Mouse (Mus musculus): ENCODE data around the gene Gbx1.

Gbx1 gene

GRCm38 (mm10) chr5:24525360-24526189 is 1.4 kb downstream of the Gbx1 start:
- DNase-seq (ENCODE audit: low spot score), result no peak

- DNase-seq (ENCODE audit: low spot score), result no peak
These were observed 2.5 kb downstream of the Gbx1 start for GRCm38 (mm10) chr5:24524522-24524921.

- DNase-seq (ENCODE audit: low spot score), result no peak
These were observed 3.2 kb downstream of the Gbx1 start for GRCm38 (mm10) chr5:24523806-24524205.

GRCm38 (mm10) chr5:24521366-24521765 is 5.6 kb downstream of the Gbx1 start:
- no peak for DNase-seq (ENCODE audit: low spot score)

GRCm38 (mm10) chr5:24512271-24512670 is 14.7 kb downstream of the Gbx1 start:
- DNase-seq (ENCODE audit: low spot score), result peak; percentile 31

- DNase-seq (ENCODE audit: low spot score), result peak; percentile 26
These were observed 16.4 kb downstream of the Gbx1 start for GRCm38 (mm10) chr5:24510635-24511034.

- DNase-seq (ENCODE audit: low spot score), result no peak
These were observed 18.6 kb downstream of the Gbx1 start for GRCm38 (mm10) chr5:24508406-24508805.

GRCm38 (mm10) chr5:24505513-24505912 is 21.5 kb downstream of the Gbx1 start:
- DNase-seq (ENCODE audit: low spot score), result no peak

GRCm38 (mm10) chr5:24502786-24503185 is 24.2 kb downstream of the Gbx1 start:
- no peak for DNase-seq (ENCODE audit: low spot score)

- DNase-seq (ENCODE audit: low spot score), result no peak
These were observed 26.2 kb downstream of the Gbx1 start for GRCm38 (mm10) chr5:24500851-24501250.

GRCm38 (mm10) chr5:24499113-24499512 is 27.9 kb downstream of the Gbx1 start:
- no peak for DNase-seq (ENCODE audit: low spot score)

GRCm38 (mm10) chr5:24497526-24497925 is 29.5 kb downstream of the Gbx1 start:
- no peak for DNase-seq (ENCODE audit: low spot score)

- DNase-seq (ENCODE audit: low spot score), result no peak
These were observed 30.2 kb downstream of the Gbx1 start for GRCm38 (mm10) chr5:24496756-24497155.

- DNase-seq (ENCODE audit: low spot score), result no peak
These were observed 32.0 kb downstream of the Gbx1 start for GRCm38 (mm10) chr5:24495019-24495418.

GRCm38 (mm10) chr5:24492546-24493285 is 34.3 kb downstream of the Gbx1 start:
- DNase-seq (ENCODE audit: low spot score), result no peak

GRCm38 (mm10) chr5:24490413-24490920 is 36.5 kb downstream of the Gbx1 start:
- DNase-seq (ENCODE audit: low spot score), result no peak

GRCm38 (mm10) chr5:24486738-24487137 is 40.3 kb downstream of the Gbx1 start:
- no peak for DNase-seq (ENCODE audit: low spot score)

GRCm38 (mm10) chr5:24486097-24486496 is 40.9 kb downstream of the Gbx1 start:
- DNase-seq (ENCODE audit: low spot score), result peak; percentile 93

- DNase-seq (ENCODE audit: low spot score), result peak; percentile 43
These were observed 42.0 kb downstream of the Gbx1 start for GRCm38 (mm10) chr5:24484963-24485362.

GRCm38 (mm10) chr5:24483326-24483725 is 43.7 kb downstream of the Gbx1 start:
- DNase-seq (ENCODE audit: low spot score), result peak; percentile 90

GRCm38 (mm10) chr5:24482247-24483079 is 44.5 kb downstream of the Gbx1 start:
- DNase-seq (ENCODE audit: low spot score), result peak; percentile 31

- DNase-seq (ENCODE audit: low spot score), result peak; percentile 89
These were observed 45.4 kb downstream of the Gbx1 start for GRCm38 (mm10) chr5:24481647-24482046.

Measured in embryo, embryonic 10.5 days (tissue).